Mouse (Mus musculus) intestine, embryonic 15.5 days (tissue): ENCODE measurements around the gene Ucn3. TPM values are rescaled to one million over a fixed set of nuclear protein-coding genes. Genes with fewer than 3 reads are reported as not detected.
"Not testable (repeated sequence)": the region's sequence is repeated elsewhere in the genome, so short reads cannot be mapped to it uniquely, and the experiment has no call there.

Experiments used
- ATAC-seq: fragments of 200-750 bp; cut with Nextera tagmentation; 2 replicates; pipeline ENCODE4 v1.8.0; 2017; ENCODE audit warnings: moderate TSS enrichment, moderate library complexity
- H3K27ac ChIP-seq: fragments of 300-500 bp; sonication (generic); 2 replicates; pipeline ENCODE4 v1.5.1; 2015; ENCODE audit warnings: mild to moderate bottlenecking, inconsistent platforms
- H3K27me3 ChIP-seq: fragments of 300-500 bp; sonication (generic); replicated peaks from 2 replicates; pipeline ENCODE4 v1.6.1; 2015; ENCODE audit warnings: inconsistent platforms
- H3K36me3 ChIP-seq: fragments of 300-500 bp; sonication (generic); 2 replicates; pipeline ENCODE4 v1.6.1; 2015; ENCODE audit warnings: inconsistent platforms
- H3K4me1 ChIP-seq: fragments of 300-500 bp; sonication (generic); replicated peaks from 2 replicates; pipeline ENCODE4 v1.6.1; 2015; ENCODE audit warnings: inconsistent platforms
- H3K4me2 ChIP-seq: fragments of 300-500 bp; sonication (generic); replicated peaks from 2 replicates; pipeline ENCODE4 v1.6.1; 2015; ENCODE audit warnings: mild to moderate bottlenecking, inconsistent platforms
- H3K4me3 ChIP-seq: fragments of 300-500 bp; sonication (generic); replicated peaks from 2 replicates; pipeline ENCODE4 v1.5.1; 2015; ENCODE audit warnings: inconsistent platforms
- H3K9ac ChIP-seq: fragments of 300-500 bp; sonication (generic); 2 replicates; pipeline ENCODE4 v1.6.1; 2015; ENCODE audit warnings: inconsistent platforms
- H3K9me3 ChIP-seq: fragments of 300-500 bp; sonication (generic); 2 replicates; pipeline ENCODE4 v1.6.1; 2016; ENCODE audit warnings: inconsistent platforms
- WGBS: fragments of 180-500 bp; shearing (Covaris S2); methylation state at CpG from one replicate; pipeline ENCODE4 v1.1.7; 2015; 5-methylcytosine and 5-hydroxymethylcytosine counted together
- polyA plus RNA-seq: library from polyadenylated mRNA; unstranded; fragments of >200 nt; fragmentation: Nextera tagmentation; extraction: Ambion mirVana; gene quantifications from 2 replicates; pipeline ENCODE4 v1.2.1, GENCODE M21; 2015

Gene Ucn3
- polyA plus RNA-seq, 1 experiment from 2014 or later: 0.25 TPM

- Histone ChIP-seq H3K27me3 (no peaks in the 10 kb centered on the region), H3K9me3 (no peaks in the 10 kb centered on the region), H3K4me2 (no peak overlapping the region), H3K4me1 (0 out of 2 replicates have a peak, but pooled peaks cover 4% of the 10 kb centered on the region), H3K4me3 (no peak overlapping the region), H3K36me3 (no peaks in the 10 kb centered on the region), H3K9ac (no peak overlapping the region), H3K27ac (no peak overlapping the region)
- ATAC-seq: no peak
- WGBS: 87% methylated on average over 5 of the region's 5 CpGs
Measured at GRCm38 (mm10) chr13:3910356-3910755, 34.8 kb downstream of the Ucn3 start.

DNA sequence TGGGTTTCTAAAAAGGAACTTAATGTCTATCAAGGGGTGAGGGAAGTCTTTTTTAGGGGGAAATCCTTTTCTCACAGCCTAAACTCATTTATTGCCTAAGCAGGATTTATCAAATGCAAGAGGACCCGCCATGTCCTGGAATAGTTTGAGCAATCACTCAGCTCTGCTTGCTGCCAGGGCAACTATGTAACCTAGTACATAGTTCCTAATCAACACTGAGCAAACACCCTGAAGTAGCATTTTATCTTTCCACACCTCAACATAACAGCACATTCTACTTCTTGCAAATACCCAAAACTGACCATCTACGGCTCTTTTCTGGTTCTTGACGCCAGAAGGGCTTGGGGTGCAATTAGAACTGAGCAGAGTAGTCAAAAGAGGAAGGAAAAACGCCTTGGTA, 36.9 kb downstream of the Ucn3 start:
- H3K36me3 ChIP-seq: no peaks in the 10 kb centered on the region
- H3K9me3 ChIP-seq: no peaks in the 10 kb centered on the region
- H3K9ac ChIP-seq: no peak overlapping the region
- no peaks in the 10 kb centered on the region for H3K27me3 ChIP-seq
- H3K4me2 ChIP-seq: no peak overlapping the region
- no peak overlapping the region for H3K4me3 ChIP-seq
- 0 out of 2 replicates have a peak, but pooled peaks cover 2% of the 10 kb centered on the region for H3K4me1 ChIP-seq
- no peak; the same call in 1 of the 2 replicates for ATAC-seq
- WGBS: 64% methylated on average over 4 of the region's 4 CpGs
- no peak overlapping the region for H3K27ac ChIP-seq

- Histone ChIP-seq H3K27ac (no peak overlapping the region), H3K9me3 (no peaks in the 10 kb centered on the region), H3K9ac (no peak overlapping the region), H3K4me1 (0 out of 2 replicates have a peak, but pooled peaks cover 2% of the 10 kb centered on the region), H3K27me3 (no peaks in the 10 kb centered on the region), H3K4me2 (no peak overlapping the region), H3K4me3 (no peak overlapping the region), H3K36me3 (no peaks in the 10 kb centered on the region; the same call in 1 of the 2 replicates)
- peak; percentile 88 for ATAC-seq
- 60% methylated on average over 6 of the region's 6 CpGs for WGBS
Measured at GRCm38 (mm10) chr13:3907151-3907696, 37.9 kb downstream of the Ucn3 start.

DNA sequence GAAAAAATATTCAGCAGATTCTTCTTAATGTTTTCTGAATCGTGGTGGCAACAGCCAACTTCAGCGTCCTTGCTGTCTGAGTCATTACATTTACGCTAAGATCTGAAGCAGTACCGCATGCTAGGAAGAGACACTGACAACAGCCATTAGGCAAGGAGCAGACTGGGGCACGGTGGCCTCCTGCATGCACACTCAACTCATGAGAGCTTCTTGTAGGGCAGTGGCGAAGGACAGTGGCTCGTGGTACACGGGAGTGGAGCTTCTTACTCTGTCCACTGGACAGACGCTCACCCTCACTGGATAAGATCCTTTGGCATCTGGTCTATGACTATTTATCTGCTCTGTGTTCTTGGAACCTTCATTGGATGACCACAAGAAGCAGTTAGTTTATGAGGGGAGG, 45.8 kb downstream of the Ucn3 start:
- Histone ChIP-seq H3K9me3 (no peaks in the 10 kb centered on the region), H3K4me1 (no peaks in the 10 kb centered on the region), H3K4me2 (no peak overlapping the region), H3K4me3 (no peak overlapping the region), H3K27ac (no peak overlapping the region), H3K36me3 (no peaks in the 10 kb centered on the region; the same call in 1 of the 2 replicates), H3K9ac (no peak overlapping the region), H3K27me3 (no peaks in the 10 kb centered on the region)
- 85% methylated on average over 9 of the region's 9 CpGs for WGBS
- ATAC-seq: no peak

GRCm38 (mm10) chr13:3898202-3898601, 46.9 kb downstream of the Ucn3 start:
- H3K4me3 ChIP-seq, H3K36me3 ChIP-seq, H3K27me3 ChIP-seq, H3K4me2 ChIP-seq, ATAC-seq, H3K4me1 ChIP-seq, H3K27ac ChIP-seq, H3K9ac ChIP-seq, H3K9me3 ChIP-seq: not testable (repeated sequence)
- 92% methylated on average over 5 of the region's 5 CpGs for WGBS

DNA sequence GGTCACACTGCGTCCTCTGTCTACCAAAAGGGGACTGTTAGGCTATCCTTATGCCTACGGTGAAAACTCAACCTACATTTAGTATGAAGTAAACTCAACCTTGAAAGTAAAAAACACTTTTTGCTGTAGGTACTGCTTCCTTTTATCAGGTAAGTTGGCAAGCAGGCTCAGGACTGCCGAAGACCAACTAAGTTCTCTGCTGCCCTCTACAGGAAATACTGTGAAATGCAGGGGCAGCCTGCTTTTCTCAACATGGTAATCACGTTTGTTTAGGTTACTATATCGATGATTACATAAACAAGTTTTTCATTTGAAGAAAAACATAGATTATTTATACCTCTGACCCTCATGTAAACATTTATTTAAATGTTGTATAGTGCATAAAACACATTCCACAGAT, 48.2 kb downstream of the Ucn3 start:
- H3K27me3 ChIP-seq: no peaks in the 10 kb centered on the region
- no peak overlapping the region for H3K4me3 ChIP-seq
- no peak overlapping the region for H3K4me2 ChIP-seq
- no peaks in the 10 kb centered on the region for H3K36me3 ChIP-seq
- no peaks in the 10 kb centered on the region for H3K9me3 ChIP-seq
- 28% methylated on average over 5 of the region's 5 CpGs for WGBS
- H3K9ac ChIP-seq: no peak overlapping the region
- H3K27ac ChIP-seq: no peak overlapping the region
- no peaks in the 10 kb centered on the region for H3K4me1 ChIP-seq
- ATAC-seq: no peak

GRCm38 (mm10) chr13:3896032-3896431, 49.1 kb downstream of the Ucn3 start:
- H3K27ac ChIP-seq: no peak overlapping the region
- no peak for ATAC-seq

DNA sequence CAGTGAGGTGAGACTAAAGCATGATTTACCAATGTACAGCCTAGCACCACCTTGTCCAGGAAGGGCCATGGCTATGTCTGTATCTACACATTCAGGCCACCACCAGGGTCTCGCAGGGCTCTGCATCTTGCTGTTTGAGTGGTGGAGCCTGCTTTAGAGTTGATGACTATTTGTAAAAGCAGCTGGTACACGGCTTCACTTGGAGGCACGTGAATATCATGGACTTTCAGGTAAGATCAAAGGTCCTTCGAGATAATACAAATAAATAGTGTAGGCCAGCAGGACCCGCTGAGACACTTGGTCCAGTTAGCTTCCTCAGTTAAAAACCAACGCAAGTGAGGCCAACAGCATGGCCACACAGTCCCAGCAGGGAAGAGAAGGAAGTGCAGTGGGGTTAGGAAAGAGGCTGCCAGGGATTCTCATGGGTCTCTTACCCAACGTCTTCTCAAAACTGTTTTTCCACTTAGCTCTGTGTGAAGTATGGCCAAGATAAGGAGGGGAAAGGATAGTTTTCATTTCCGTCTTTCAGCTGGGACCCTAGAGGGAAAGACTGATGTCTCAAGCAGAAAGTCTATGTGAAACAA, 49.7 kb downstream of the Ucn3 start:
- no peak for ATAC-seq
- H3K9ac ChIP-seq: no peak overlapping the region

More at GRCm38 (mm10) chr13:3896032-3896431, 49.1 kb downstream of the Ucn3 start:
- no peaks in the 10 kb centered on the region for H3K27me3 ChIP-seq
- 84% methylated on average over 6 of the region's 6 CpGs for WGBS
- H3K4me2 ChIP-seq: no peak overlapping the region
- H3K4me3 ChIP-seq: no peak overlapping the region
- no peaks in the 10 kb centered on the region for H3K9me3 ChIP-seq
- no peak overlapping the region for H3K9ac ChIP-seq
- H3K4me1 ChIP-seq: no peaks in the 10 kb centered on the region
- no peaks in the 10 kb centered on the region for H3K36me3 ChIP-seq

GRCm38 (mm10) chr13:3894549-3894948, 50.6 kb downstream of the Ucn3 start:
- no peaks in the 10 kb centered on the region for H3K4me1 ChIP-seq
- no peak overlapping the region for H3K4me2 ChIP-seq
- no peak overlapping the region for H3K4me3 ChIP-seq
- no peaks in the 10 kb centered on the region for H3K36me3 ChIP-seq
- 67% methylated on average over 8 of the region's 8 CpGs for WGBS
- no peak for ATAC-seq
- H3K27me3 ChIP-seq: no peaks in the 10 kb centered on the region
- peak overlapping the region; percentile 29; the same call in 1 of the 2 replicates for H3K27ac ChIP-seq
- H3K9me3 ChIP-seq: no peaks in the 10 kb centered on the region
- no peak overlapping the region for H3K9ac ChIP-seq

More for the DNA sequence above, 49.7 kb downstream of the Ucn3 start:
- Histone ChIP-seq H3K4me3 (no peak overlapping the region), H3K36me3 (no peaks in the 10 kb centered on the region), H3K4me1 (no peaks in the 10 kb centered on the region), H3K4me2 (0 out of 2 replicates have a peak overlapping the region, but pooled peaks have one; percentile 3), H3K9me3 (no peaks in the 10 kb centered on the region), H3K27me3 (no peaks in the 10 kb centered on the region), H3K27ac (0 out of 2 replicates have a peak overlapping the region, but pooled peaks have one; percentile 29)
- WGBS: 63% methylated on average over 8 of the region's 8 CpGs

DNA sequence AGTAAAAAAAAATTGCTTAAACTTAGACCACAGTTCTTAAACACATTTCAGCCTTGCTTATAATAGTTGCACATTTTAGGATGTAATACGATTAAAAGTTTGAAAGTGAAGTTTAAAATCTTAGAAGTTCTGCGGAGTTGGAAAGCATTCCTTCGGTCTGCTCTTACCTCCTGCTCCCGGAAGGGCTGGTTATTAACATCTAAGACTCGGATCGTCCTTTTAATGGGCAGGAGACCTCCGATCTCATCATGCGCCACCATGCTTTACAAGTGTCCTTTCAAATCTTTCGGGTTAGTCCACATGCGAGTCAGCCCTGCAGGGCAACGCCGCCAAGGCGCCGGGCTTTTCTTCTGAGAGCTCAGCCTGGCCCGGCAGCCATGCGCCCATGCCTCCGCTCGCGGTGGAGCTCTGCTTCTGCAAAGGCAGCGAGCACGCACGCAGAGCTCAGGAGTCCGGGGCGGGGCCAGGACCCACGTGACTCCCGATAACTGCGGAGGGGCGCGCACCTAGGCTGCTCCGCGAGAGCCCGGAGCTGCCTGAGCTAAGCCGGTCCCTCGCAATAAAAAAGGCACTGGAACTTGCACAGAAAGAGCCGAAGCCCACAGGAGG, 51.9 kb downstream of the Ucn3 start:
- peak overlapping the region; percentile 55 for H3K4me2 ChIP-seq
- H3K4me3 ChIP-seq: peak overlapping the region; percentile 55
- H3K9ac ChIP-seq: peak overlapping the region; percentile 63
- H3K27me3 ChIP-seq: no peaks in the 10 kb centered on the region
- ATAC-seq: peak; percentile 96
- WGBS: under 1% methylated on average over 35 of the region's 35 CpGs
- H3K36me3 ChIP-seq: peaks cover 4% of the 10 kb centered on the region; the same call in 1 of the 2 replicates
- no peaks in the 10 kb centered on the region for H3K4me1 ChIP-seq
- no peaks in the 10 kb centered on the region for H3K9me3 ChIP-seq
- peak overlapping the region; percentile 79 for H3K27ac ChIP-seq

- H3K4me1 ChIP-seq: no peaks in the 10 kb centered on the region
- peak overlapping the region; percentile 49 for H3K9ac ChIP-seq
- H3K36me3 ChIP-seq: peaks cover 9% of the 10 kb centered on the region; the same call in 1 of the 2 replicates
- peak overlapping the region; percentile 55 for H3K4me3 ChIP-seq
- H3K27me3 ChIP-seq: no peaks in the 10 kb centered on the region
- no peak for ATAC-seq
- no peaks in the 10 kb centered on the region for H3K9me3 ChIP-seq
- H3K27ac ChIP-seq: peak overlapping the region; percentile 69
- peak overlapping the region; percentile 55 for H3K4me2 ChIP-seq
- 7% methylated on average over 7 of the region's 7 CpGs for WGBS
Measured at GRCm38 (mm10) chr13:3892601-3893000, 52.5 kb downstream of the Ucn3 start.

- Histone ChIP-seq H3K4me3 (peak overlapping the region; percentile 55), H3K9ac (peak overlapping the region; percentile 49), H3K27me3 (no peaks in the 10 kb centered on the region), H3K27ac (peak overlapping the region; percentile 69), H3K36me3 (peaks cover 18% of the 10 kb centered on the region; the same call in 1 of the 2 replicates), H3K4me1 (no peaks in the 10 kb centered on the region), H3K4me2 (peak overlapping the region; percentile 55), H3K9me3 (no peaks in the 10 kb centered on the region)
- peak; percentile 72 for ATAC-seq
- 26% methylated on average over 8 of the region's 8 CpGs for WGBS
Measured at GRCm38 (mm10) chr13:3891479-3892087, 53.6 kb downstream of the Ucn3 start.
